Mouse (Mus musculus) megakaryocyte, embryonic 14.5 days (primary cell): ENCODE measurements around the gene Tbc1d8.

ENCODE experiments used
- FLI1 ChIP-seq: IDR thresholded peaks from 2 replicates; pipeline ENCODE4 v1.6.1; 2012; ENCODE audit warnings: low read length, inconsistent platforms, mixed read lengths
- GATA1 ChIP-seq: IDR thresholded peaks from 3 replicates; pipeline ENCODE4 v1.6.1; 2012; ENCODE audit warnings: mixed read lengths, low read length, inconsistent platforms, borderline replicate concordance

DNA sequence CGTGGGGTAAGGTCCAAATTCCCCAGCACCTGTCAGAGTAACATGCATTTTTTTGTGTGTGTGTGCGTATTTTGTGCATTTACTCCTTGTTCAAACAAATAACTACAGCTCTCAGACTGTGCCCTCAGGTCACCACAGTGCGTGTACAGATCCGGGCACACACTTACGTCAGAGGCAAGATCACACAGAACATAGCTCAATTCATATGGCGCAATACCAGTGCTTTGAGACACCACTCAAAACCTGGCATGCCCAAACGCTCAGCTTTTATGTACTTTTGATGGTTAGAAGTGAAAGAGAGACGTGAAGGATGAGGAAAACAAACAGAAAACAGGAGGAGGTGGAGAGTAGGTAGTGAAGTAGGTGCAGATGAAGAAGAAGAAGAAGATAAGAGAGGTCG is 53.1 kb downstream of the Tbc1d8 start:
- TF ChIP-seq GATA1 (no peak), FLI1 (no peak)
